Mouse (Mus musculus) left cerebral cortex, postnatal 36 days (tissue): ENCODE data around the gene Snrpf. TPM values are rescaled to one million over a fixed set of nuclear protein-coding genes. Genes with fewer than 3 reads are reported as not detected.

Source experiments
- DNase-seq, 2 experiments: peaks; one replicate each; pipeline ENCODE4 v3.0.0; 2021 to 2022; ENCODE audit warnings: low spot score in 2 of 2, mixed read lengths in 1 of 2
- intact Hi-C: fragments of 180-260 bp; cut with DNase I; formaldehyde crosslinking; loops from one replicate; pipeline ENCODE4 v1.15.1; 2025
- total RNA-seq, 2 experiments: library from RNA; stranded (reverse); gene quantifications; 2 replicates each; pipeline ENCODE4 v1.2.3; 2021

Snrpf gene
- total RNA-seq, 2 experiments from 2014 or later: 14.9 to 17.3 TPM

DNA sequence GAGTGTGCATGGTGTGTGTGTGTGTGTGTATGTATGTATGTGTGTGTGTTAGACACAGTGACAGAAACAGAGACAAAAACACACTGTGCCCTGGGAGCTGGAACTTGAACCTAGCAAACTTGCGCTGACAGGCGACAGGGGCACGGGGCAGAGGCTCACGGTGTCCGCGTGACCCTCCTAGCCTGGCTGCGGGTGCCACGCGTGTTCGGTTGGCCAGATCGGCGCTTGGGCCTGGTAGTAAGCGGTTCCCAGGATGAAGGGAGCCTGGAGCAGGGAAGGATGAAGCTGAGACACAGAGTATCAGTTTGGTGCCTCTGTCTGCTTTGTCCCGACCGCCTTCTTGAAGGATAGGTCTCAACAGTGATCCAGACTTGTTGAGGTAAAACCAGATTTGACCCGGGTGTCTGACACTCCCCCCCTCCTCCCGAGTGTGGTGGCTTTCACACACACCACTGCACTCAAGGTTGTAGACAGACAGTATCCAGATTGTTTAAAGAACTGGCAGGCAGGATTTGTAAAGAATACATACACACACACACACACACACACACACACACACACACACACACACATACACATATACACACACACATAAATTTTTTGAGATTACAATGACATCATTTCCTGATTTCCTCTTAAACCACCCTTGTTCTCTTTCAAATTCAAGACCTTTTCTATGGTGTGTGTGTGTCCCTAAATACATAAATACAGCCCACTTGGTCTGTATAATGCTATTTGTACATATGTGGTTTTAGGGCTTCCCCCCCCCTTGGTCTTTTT, 48.9 kb downstream of the Snrpf start, which contains the start of gene Ccdc38:
TSS of gene Ccdc38 (plus strand) at position 202 of the 780 bp plus-strand sequence.
- no peak for DNase-seq
- intact Hi-C loops: no loop called here

DNA sequence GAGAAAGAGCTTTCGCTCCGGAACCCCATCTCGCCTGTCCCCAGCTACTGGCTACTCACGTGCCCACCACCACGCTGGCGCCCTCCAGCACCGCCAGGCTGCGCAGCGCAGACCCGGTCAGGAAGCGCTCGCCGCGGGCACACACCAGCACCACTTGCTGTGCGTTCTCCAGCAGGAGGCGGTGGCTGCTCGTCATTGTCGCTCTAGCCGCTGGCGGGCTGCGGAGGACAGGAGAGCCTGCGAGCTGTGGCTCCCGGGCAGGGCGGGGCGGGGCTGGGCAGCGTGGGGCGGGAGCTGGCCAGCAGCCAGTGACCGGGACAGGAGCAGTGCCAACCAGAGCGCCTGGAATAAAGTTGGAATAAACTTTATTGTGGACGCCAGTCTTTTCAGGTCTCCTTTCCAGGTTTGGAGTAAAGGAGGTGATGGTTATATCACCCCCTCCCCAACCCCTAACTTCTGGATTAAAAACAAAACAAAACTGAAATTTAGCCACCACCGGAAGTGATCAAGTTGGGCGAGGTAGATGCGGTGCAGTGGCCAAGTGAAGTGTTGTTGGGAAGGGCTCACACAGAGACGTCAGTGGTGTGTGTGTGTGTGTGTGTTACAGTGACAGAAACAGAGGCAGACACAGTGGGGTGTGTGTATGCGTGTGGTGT, 49.6 kb downstream of the Snrpf start, which contains the start of gene Amdhd1:
TSS of gene Amdhd1 (minus strand) at position 259 of the 656 bp plus-strand sequence.
- intact Hi-C loops: no loop called here

DNA sequence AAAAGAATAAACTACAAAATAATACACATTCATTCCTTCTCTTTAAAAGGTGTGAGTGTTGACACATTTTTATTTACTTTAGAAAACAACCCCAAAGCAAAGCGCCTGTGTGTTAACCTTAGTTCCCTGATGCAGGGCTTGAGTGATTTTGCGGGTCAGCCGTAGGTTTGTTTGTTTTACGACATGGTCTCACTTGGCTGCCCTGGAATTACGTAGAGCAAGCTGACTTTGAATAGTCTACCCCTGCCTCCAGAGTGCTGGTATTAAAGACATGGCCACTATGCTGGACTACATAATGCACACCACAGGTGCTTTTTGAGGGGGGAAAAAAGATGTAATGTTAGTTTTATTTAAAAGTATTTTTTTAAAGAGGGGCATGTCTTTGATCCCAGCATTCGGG, 50.7 kb downstream of the Snrpf start:
- DNase-seq: no peak
- intact Hi-C loops: no loop called here

More for the DNA sequence above, 49.6 kb downstream of the Snrpf start, which contains the start of gene Amdhd1:
- peak; percentile 53 to 58 for DNase-seq

DNA sequence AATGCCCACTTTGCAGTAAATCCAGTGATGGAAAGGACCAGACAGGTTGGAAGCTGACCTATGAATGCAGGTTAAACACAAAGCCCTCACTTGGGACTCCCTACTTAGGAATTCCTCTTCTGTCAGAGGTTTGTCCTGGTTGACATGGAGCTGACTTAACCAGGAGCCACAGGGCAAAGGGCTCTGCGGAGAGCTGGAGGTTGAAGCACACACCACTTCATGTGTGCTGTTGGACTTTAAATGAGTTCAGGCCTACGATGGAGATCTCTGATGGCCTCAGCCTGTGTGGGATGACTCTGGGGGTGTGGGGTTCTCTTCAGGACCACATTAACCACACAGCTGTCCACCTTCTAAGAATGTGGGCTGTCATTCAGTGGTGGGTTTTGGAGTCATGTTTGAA, 51.2 kb downstream of the Snrpf start:
- no peak for DNase-seq
- intact Hi-C loops: no loop called here

Other genes with a start within 250 kb of the Snrpf start
- 10 to 100 TPM; 50.8 to 61.6 TPM for gene Lta4h, start 136.3 kb downstream of the Snrpf start, total RNA-seq
- gene Hal, start 100.9 kb downstream of the Snrpf start, total RNA-seq: under 1 TPM in 1 of 2 experiments, not detected in 1; 0.48 TPM
- under 1 TPM; 0.37 to 0.75 TPM for gene Amdhd1, start 49.7 kb downstream of the Snrpf start, total RNA-seq
- not detected for gene Ccdc38, start 49.1 kb downstream of the Snrpf start, total RNA-seq
- gene Ntn4, start 51.0 kb upstream of the Snrpf start, total RNA-seq: 10 to 100 TPM in 1 of 2 experiments, 1 to 10 TPM in 1; 9.6 to 13.2 TPM
- not detected for gene Usp44, start 241.8 kb upstream of the Snrpf start, total RNA-seq